Mouse (Mus musculus) regulatory T cell (primary cell): ENCODE data around the gene Prpf8.
"Not testable (repeated sequence)": the region's sequence is repeated elsewhere in the genome, so short reads cannot be mapped to it uniquely, and the experiment has no call there.

Source experiments
- in situ Hi-C: fragments of 300-600 bp; cut with MboI, MseI; formaldehyde crosslinking; loops from one replicate; pipeline ENCODE4 v1.15.1; 2025; ENCODE audit warnings: high pct_unique_total_duplicates

Gene Prpf8

DNA sequence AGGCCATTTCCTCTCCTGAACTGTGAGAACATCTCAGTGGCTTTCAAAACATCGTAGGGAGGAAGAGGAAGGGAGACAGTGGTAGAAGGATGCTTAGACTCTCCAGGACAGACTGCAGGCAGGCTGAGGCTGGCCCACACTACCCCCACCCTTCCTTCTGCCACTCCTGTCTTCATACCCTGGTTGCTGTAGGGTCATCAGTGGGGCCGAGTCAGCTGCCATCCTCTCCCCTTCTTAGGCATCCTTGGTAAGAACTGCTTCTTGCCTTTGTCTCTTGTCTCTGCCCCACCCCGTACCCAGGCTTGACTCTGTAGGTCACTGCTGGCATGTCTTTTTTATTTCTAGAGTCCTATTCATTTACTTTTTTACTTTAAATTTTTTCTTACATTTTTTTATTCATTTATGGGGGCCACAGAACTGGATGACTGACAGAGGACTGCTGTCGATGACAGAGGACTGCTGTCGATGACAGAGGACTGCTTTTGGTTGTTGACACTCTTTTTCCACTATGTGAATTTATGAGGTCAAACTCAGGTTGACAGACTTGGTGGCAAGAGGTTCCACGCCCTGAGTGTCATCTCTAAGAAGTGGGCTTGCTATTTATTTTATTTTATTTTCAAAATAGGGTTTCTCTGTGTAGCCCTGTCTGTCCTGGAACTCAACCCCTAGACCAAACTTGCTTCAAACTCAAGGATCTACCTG is 46.8 kb downstream of the Prpf8 start:
- in situ Hi-C loops, result loop anchor here (5.0 kb wide), 1 partner anchor 39 kb away; no protein-coding TSS in a partner anchor

DNA sequence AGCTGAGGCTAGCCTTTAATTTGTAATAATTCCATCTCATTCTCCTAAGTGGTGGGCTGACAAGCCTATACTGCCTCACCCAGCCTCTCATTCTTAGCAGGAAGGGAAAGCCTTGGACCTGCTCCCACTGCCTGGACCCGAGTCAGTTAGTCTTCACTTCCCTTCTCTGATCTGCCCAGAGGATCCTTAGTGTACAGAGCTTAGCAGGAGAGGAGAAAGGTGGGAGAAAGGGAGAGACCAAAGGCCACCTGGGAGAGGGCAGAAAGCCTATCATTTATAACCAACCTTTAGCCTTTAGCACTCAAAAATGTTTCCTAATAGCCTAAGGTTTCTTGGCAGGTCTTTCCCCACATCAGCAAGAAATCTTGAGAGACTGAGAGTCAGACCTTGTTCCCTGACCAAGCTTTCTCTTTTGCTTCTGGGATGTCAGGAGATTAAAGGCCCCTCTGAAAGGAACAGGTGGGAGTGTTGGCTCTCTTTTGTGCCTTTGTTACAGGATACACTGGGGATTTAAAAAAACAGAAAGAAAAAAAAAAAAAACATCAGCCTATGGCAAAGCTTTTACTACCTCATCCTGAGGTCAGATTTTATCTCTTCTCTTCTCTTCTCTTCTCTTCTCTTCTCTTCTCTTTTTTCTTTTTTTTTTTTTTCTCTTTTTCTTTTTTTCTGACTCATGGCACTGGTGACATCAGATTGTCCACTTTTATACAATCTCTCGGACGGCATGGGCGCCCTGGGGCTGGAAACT is 47.8 kb downstream of the Prpf8 start:
- in situ Hi-C loops, result loop anchor here (5.0 kb wide), 1 partner anchor 38 kb away; no protein-coding TSS in a partner anchor

DNA sequence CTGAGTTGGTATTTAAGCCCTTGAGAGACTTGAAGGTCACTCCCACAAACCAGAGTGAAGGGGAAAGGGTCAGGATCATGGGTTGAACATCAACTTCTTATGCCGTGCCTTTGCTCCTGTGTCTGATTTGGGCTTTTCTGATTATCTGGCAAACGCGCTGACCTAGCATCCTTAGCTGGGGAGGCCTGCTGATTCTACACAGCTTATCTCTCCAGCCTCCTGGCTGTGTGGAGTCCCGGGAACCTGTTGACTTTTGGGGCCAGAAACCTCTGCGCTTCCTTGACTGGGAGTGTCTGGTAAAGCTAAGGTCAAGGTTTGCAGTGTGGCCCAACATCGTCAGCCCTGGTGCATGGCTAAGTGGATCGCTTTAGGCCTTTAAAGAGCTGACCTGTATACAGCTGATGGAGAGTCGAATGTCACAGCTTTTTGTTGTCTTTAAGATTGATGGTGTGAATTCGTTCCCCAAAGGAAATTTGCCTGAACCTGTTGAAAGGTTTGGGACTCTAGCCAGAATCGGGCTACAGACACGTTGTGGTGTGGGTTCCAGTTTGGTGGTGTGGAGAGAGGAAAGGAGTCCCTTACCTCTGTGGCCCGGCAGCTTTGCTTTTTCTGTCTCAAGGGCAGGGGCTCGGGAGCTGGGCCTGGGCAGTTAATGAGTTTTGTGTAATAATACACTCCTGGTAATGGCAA is 48.6 kb downstream of the Prpf8 start:
- in situ Hi-C loops, result no loop called here

DNA sequence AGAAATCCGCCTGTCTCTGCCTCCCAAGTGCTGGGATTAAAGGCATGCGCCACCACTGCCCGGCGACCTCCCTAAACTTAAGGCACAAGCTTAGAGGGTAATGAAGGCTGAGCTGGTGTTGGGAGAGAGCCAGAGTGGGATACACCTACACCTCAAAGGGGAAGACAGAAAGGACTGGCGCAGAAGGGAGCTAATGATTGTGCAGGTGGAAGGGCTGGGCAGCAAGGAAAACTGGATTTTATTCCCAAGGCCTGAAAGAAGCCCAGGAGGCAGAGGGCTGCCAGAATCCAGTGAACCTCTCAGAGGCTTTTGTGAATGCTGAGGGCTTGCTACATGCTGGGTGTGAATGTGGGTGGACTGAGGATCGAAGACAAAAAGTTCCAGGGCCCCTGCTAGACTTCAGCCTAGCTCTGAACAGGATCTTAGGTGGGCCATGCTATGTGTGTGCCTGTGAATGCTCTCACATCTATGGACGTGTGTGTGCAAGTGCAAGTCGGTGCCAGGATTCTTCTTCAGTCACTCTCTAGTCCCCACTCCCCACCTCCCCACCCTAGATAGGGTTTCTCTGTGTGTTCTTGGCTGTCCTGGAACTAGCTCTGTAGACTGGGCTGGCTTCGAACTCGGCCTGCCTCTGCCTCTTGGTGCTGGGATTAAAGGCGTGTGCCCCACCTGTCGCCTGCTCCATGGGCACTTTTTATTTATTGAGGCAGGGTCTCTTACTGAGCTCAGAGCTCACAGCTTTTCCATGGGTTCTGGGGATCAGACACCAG is 49.8 kb downstream of the Prpf8 start:
- in situ Hi-C loops, result no loop called here

DNA sequence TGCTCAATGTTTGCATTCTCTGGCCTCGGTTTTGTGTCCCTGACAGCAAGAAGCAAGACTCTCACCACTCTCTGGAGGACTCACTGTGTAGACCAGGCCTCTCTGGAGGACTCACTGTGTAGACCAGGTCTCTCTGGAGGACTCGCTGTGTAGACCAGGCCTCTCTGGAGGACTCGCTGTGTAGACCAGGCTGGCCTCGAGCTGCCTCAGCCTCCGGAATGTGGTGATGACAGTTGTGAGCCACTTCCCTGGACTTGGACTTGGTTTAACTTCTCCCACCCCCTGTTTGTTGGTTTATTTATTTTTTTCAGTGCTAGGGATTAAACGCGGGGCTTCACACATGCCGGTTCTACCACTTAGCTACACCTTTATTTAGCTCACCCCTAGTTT is 50.4 kb downstream of the Prpf8 start:
- in situ Hi-C loops, result no loop called here

DNA sequence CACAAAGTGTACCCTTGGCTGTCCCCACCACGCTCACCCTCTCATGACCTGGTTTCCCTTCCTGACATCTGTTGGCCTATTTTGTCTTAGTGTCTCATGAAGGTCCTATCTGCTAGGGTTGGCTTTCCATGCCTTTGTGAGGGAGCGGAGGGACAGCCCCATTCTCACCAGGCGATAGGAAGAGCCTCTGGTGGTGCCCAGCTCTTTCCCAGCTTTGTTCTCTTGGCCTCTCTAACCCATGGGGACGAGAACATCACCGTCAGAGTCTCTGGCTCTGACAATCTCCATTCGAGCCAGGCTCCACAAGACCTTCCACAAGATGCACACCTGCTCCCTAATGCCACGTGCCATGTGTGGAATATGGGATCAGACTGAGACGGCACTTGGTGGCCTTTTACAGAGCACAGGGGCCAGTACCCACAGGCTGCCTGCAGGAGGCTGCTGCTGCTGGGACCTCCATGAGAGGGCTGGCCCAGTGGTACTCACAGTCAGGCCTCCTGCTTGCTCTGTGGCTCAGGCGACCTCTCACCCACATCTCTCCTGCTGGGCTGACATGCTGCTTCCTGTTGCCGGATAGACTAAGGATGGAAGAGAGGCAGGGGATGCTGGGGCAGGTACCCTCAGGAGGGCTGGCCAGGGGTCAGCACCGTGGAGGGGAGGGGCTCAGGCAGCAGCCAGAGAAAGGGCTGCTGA is 51.0 kb downstream of the Prpf8 start:
- in situ Hi-C loops, result no loop called here

DNA sequence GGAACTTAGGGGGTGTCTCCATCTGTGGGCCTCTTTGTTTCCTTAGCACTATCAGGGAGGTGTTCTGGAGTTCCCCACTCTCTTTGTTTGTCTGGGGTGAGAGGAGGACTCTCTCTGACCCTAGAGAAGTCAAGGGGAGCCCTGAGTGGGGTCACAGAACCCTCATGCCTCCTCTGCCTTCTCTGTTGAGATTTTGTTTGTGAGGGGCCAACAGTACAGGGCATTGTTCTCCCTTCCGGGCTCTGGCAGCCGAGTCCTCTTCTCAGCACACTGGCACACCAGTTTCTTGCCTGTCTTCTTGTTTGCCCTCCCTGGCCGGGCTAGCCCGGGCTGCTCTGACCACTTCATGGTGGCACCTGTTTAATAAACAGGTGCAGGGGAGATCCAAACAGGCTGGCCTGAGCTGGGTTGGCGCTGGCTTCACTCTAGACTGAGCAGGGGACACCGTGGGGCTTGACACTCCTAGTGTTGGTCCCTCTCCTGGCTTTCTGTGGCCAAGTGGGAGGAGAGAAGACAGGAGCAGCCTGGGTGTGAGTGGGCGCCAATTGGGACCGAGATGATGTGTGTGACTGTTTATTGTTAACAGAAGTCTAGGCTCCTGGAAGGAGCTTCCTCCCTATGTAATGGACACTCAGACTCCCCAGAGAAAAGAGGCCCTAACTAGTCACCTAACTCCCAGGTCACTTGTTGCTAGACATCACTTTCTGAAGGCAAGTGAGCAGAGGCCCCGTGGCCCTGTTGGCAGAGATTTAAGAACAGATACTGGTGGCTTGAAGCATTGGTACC is 51.8 kb downstream of the Prpf8 start:
- in situ Hi-C loops, result no loop called here

DNA sequence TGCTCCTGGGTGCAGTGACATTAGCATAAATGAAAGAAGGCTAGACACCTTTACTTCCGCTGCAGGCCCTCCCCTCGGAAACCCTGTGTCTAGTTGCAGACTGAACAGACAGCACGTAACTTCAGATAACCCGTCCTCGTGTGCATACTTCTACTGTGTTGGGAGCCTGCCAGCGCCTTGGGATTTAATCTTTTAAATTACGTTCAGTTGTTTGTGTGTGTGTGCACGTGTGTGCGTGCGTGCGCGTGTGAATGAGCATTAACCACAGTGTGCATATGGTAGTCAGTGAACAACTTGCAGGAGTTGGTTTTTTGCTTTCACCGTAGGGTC is 52.3 kb downstream of the Prpf8 start:
- in situ Hi-C loops, result no loop called here

DNA sequence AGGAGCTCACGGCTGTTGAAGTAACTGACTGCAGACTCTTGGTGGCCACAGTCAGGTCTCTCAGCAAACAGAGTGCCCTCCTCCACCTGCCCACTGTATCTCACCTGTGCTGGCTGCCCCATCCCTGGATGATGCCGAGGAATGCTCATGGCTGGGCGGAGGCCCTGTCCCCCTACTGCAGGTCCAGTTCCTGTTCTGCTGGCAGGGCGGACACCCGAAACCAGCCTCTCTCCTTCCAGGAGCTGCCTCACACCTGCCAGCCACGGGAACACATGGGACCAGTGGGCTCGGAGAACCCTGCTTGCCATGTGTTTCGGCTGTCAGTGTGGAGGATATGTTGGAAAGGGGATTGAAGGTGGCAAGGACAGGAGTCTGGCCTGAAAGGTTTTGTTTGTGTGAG is 53.6 kb downstream of the Prpf8 start:
- in situ Hi-C loops, result no loop called here

DNA sequence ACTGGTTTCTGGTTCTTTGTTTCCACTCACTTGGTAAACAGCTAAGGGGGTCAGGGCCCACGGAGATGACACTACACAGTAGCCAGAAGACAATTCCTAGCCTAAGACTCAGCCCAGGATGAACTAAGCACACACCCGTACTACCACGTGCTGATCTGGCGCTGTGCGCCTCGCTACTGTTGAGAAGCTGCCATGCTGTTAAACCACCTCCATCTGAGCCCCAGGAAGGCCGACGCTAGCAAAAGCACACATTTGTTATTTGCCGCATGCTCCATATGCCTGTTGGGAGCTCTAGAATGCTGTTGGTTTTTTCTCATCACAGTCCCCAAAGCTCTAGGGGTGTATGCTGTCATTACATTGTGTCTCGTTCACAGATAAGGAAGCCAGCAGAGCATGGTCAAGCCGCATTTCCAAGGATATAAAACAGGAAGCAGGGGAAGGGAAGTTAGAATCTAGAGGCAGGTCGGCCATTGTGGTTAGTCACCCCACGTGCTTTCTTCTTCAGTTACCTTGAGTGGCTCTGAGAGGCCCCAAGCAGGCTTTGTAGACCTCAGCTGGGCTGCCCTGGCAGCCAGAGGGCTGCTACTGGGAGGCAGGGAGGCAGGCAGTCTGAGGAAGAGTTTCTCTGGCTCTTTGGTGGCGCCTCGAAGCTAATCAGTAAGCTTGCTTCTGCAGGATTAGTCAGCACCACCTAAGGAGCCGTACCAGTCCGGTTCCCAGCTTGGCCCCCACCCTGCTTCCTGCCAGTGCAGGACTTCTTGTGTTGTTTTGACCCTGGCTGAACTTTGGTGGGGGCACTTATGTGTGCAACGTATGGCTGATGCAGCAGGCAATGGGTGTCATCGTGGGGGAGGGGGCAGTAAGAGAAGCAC is 54.3 kb downstream of the Prpf8 start:
- in situ Hi-C loops, result no loop called here

DNA sequence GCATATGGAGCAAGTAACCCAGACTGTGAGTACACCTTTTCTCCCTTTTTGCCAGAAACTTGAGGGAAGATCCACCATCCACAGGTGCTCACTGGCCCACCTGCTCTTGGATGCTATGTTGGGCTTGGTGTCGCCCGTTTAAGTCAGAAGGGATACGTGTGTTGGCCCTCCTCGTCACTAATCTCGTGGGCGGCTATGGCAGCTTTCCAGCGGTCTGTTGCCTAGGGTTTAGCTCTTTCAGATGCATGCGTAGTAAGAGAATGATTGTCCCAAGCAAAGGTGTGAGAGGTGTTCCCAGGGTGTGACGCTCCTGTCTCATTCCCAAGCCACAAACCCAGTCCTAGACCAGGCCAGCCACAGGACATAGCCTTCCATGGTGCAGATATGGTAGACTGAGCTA is 58.1 kb downstream of the Prpf8 start:
- in situ Hi-C loops, result no loop called here

DNA sequence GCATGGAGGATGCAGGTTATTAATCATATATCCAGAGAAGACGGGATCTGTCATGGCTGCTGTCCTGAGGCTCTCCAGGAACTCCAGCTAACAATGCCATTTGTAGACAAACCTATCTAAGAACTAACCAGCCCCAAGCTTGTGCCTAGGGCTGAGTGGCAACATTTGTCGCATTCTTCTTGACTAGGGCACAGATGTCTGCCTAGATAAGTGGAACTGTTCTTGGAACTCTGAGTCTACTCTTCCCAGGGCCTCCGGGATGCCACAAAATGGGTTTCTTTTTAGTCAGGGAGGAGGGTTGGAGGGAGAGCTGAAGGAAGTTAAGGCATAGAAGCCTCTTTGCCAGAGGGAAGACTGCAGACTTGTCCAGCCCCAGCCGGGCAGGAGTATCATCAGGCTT is 59.4 kb downstream of the Prpf8 start:
- in situ Hi-C loops, result no loop called here

DNA sequence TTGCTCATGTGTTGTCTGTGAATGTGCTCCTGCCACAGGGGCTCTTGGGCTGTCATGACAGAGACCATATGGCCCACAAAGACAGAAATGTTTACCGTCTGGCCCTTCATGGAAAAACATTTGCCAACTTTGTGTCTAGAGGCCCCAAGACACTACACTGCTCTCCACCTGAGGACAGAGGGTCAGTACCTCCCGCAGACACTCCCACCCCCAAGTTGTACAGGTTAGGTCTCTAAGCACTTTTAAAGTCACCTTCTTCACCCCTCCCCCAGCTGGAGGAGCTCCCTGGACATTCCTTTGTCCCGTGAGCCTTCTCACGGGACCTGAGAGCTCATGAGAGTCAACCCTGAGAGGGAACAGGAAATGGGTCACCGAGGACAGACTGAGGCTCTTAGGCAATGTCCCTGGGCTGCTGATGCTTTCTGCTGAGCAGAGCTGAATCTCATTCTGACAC is 63.1 kb downstream of the Prpf8 start:
- in situ Hi-C loops, result no loop called here

DNA sequence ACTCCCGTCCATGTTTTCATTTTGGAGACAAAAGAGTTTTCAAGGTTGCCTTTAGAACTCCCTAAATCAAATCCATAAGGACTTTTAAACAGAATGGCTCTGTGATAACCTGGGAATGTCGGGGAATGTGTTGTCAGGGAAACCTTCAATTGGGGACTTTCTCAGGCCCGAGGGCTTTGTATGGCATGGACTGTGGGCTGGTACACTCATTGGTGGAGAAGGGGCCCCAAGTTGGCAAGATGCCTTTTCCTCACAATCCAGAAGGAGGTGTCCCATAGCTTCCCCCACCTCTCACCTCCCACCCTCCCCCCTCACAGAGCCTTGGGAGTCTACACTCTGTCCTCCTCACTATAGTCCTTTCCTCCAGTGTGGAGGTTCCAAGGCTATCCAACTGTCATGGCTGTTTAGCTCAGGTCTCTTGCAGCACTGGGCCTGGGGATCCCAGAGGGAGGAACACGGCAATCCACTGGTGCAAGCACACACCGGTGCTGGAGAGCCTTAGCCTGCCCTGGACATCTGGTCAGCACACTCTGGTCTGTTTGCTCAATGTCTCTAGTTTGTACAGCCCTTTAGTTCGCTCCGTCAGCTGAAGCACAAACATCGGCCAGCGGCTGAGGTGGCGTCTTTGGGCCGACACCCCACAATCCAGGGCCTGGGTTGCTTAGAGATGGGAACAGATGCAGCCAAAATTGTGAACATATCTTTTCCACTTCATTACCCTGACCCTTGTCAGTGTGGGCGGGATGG is 63.8 kb downstream of the Prpf8 start:
- in situ Hi-C loops, result no loop called here

DNA sequence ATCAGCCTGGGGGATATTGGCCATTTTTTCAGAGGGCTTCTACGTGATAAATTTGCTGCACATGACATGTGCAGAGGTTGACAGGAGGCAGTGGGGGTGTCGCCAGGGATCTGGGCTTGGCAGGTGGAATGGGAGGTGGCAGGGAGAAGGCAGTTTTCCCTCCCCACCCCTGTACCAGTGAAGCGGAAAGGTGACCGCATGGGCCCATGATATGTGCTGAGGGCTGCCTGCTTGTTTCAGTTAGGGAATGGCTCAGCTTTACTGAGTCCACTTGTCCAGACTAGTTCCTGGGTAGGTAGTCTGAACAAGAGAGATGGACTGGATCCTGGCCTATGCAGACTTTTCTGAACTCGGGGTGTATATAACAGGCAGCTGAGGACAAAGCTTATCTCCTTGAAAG is 64.7 kb downstream of the Prpf8 start:
- in situ Hi-C loops, result no loop called here

DNA sequence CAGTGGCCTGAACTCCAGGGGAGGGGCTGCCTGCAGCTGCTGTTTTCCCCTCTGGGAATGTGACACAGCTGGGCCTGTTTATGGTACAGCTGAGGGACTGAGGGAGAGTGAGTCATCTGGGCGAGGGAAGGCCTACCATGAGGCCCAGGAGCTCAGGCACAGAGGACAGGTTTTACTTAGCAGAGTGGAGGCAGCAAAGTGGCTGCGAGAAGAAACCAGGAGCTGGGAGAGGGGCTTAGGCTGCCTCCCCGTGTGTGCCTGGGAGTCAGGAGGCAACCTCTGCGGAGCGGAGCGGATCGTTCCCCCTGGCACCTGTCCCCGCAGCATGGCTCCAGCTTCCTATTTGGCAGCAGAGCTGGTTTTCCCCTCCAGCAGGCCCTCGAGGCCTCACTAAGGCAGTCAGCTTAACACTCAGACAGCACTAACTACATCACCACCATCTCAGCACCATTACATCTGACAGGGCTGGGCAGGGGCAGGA is 65.4 kb downstream of the Prpf8 start:
- in situ Hi-C loops, result no loop called here

DNA sequence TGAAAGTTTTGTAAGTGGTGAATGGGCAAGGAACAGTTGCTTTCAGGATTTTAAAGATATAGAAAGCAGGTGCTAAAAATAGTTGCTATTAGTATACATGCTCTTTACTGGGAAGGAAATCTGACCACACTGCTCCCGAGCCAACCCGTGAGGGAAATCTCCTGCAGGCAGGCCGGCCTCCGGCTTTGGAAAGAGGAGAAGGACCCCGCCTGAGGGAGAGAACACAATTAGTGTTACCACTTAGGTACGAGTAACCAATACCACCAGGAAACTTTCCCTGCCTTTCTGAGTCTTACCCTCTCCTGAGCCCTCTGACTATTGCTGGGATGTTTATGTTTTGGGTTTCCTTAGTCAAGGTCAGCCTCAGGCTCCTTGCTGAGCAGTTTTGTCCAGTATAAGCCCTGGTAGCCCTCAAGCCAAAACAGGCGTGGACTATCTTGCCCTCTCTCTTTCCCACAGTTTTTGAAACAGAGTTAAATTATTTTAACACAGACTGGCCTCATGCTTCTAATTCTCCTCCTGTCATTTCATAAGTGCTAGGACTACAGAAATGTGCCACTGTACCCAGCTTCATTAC is 66.4 kb downstream of the Prpf8 start:
- in situ Hi-C loops, result no loop called here

DNA sequence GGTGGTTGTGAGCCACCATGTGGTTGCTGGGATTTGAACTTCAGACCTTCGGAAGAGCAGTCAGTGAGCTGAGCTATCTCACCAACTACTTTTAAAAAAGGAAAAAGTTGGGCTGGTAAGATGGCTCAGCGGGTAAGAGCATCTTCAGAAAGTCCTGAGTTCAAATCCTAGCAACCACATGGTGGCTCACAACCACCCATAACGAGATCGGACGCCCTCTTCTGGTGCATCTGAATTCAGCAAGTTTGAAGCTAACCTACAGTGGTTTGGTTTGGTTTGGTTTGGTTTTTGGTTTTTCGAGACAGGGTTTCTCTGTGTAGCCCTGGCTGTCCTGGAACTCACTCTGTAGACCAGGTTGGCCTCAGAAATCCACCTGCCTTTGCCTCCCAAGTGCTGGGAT is 69.4 kb downstream of the Prpf8 start:
- in situ Hi-C loops, result not testable (repeated sequence)
